Mouse (Mus musculus) frontal cortex, postnatal 10 days (tissue): Measurements from ENCODE around the gene Olfr1025-ps1.

Experiments
- DNase-seq, 2 experiments: peaks; one replicate each; pipeline ENCODE4 v3.0.0; 2022; ENCODE audit warnings: low spot score in 2 of 2, mixed read lengths in 1 of 2

The Olfr1025-ps1 gene

GRCm38 (mm10) chr2:85914893-85915292 is at the start of gene Olfr1025-ps1:
Gene Olfr1025-ps1, plus strand, starts transcription at chr2:85915193.
- DNase-seq = no peak

GRCm38 (mm10) chr2:85868294-85868693 is 46.7 kb upstream of the Olfr1025-ps1 start, which contains the start of gene Olfr1022:
Gene Olfr1022, plus strand, starts transcription at chr2:85868594.
- no peak for DNase-seq

- DNase-seq = no peak
Observed at GRCm38 (mm10) chr2:85885340-85885739, 29.7 kb upstream of the Olfr1025-ps1 start, which contains the start of gene Olfr1023. Gene Olfr1023, plus strand, starts transcription at chr2:85885640.

- no peak for DNase-seq
Observed at GRCm38 (mm10) chr2:85904952-85905351, 10.0 kb upstream of the Olfr1025-ps1 start, which contains the start of gene Olfr1024. Gene Olfr1024, minus strand, starts transcription at chr2:85905052.

- no peak for DNase-seq
Observed at GRCm38 (mm10) chr2:85913197-85913596, 1.8 kb upstream of the Olfr1025-ps1 start.

- DNase-seq = no peak
Observed at GRCm38 (mm10) chr2:85921258-85921657, 6.3 kb downstream of the Olfr1025-ps1 start, which contains the start of gene Olfr1026. Gene Olfr1026, plus strand, starts transcription at chr2:85921558.

- no peak for DNase-seq
Observed at GRCm38 (mm10) chr2:85950137-85950536, 35.1 kb downstream of the Olfr1025-ps1 start, which contains the start of gene Olfr1028. Gene Olfr1028, plus strand, starts transcription at chr2:85950437.
